Mouse (Mus musculus) forebrain, embryonic 12.5 days (tissue): ENCODE results near the gene St6galnac5. TPM values are rescaled to one million over a fixed set of nuclear protein-coding genes. Genes with fewer than 3 reads are reported as not detected.

Experiments
- ATAC-seq: fragments of 200-750 bp; cut with Nextera tagmentation; 2 replicates; pipeline ENCODE4 v1.8.0; 2017; ENCODE audit warnings: moderate TSS enrichment; ENCODE audit not compliant: low FRiP score
- H3K27ac ChIP-seq: fragments of 300-500 bp; sonication (generic); 2 replicates; pipeline ENCODE4 v1.5.1; 2016; ENCODE audit warnings: mild to moderate bottlenecking
- H3K27me3 ChIP-seq: fragments of 300-500 bp; sonication (generic); 2 replicates; pipeline ENCODE4 v1.6.1; 2016; ENCODE audit warnings: mild to moderate bottlenecking
- H3K36me3 ChIP-seq: fragments of 300-500 bp; sonication (generic); replicated peaks from 2 replicates; pipeline ENCODE4 v1.6.1; 2016; ENCODE audit warnings: mild to moderate bottlenecking
- H3K4me1 ChIP-seq: fragments of 300-500 bp; sonication (generic); 2 replicates; pipeline ENCODE4 v1.6.1; 2016
- H3K4me2 ChIP-seq: fragments of 300-500 bp; sonication (generic); 2 replicates; pipeline ENCODE4 v1.6.1; 2016; ENCODE audit warnings: mild to moderate bottlenecking, moderate library complexity
- H3K4me3 ChIP-seq: fragments of 300-500 bp; sonication (generic); replicated peaks from 2 replicates; pipeline ENCODE4 v1.5.1; 2016; ENCODE audit warnings: mild to moderate bottlenecking
- H3K9ac ChIP-seq: fragments of 300-500 bp; sonication (generic); 2 replicates; pipeline ENCODE4 v1.6.1; 2016; ENCODE audit warnings: mild to moderate bottlenecking
- H3K9me3 ChIP-seq: fragments of 300-500 bp; sonication (generic); 2 replicates; pipeline ENCODE4 v1.6.1; 2016
- WGBS: fragments of 180-500 bp; shearing (Covaris S2); methylation state at CpG from one replicate; pipeline ENCODE4 v1.1.7; 2016; 5-methylcytosine and 5-hydroxymethylcytosine counted together
- polyA plus RNA-seq: library from polyadenylated mRNA; unstranded; fragments of >200 nt; fragmentation: Nextera tagmentation; extraction: Ambion mirVana; gene quantifications from 2 replicates; pipeline ENCODE4 v1.2.1, GENCODE M21; 2016

Gene St6galnac5
- 2.8 and 3.4 TPM in 2 replicates for polyA plus RNA-seq

- peak within 1 kb of the TSS; percentile 47 for H3K4me3 ChIP-seq
- H3K9me3 ChIP-seq, result no peaks in the 10 kb centered on the region
- peaks cover 18% of the 10 kb centered on the region for H3K4me1 ChIP-seq
- ATAC-seq, result peak; percentile 70
- peak within 1 kb of the TSS; percentile 47 for H3K9ac ChIP-seq
- no peak within 1 kb of the TSS for H3K27ac ChIP-seq
- peaks cover 32% of the 10 kb centered on the region for H3K27me3 ChIP-seq
- no peaks in the 10 kb centered on the region for H3K36me3 ChIP-seq
- H3K4me2 ChIP-seq, result peak within 1 kb of the TSS; percentile 70
- 1% methylated on average over 17 of the region's 17 CpGs for WGBS
Observed at GRCm38 (mm10) chr3:152981988-152982387, at the start of gene St6galnac5. Gene St6galnac5 (minus strand): TSS chr3:152982246.

GRCm38 (mm10) chr3:153030756-153031155, 48.7 kb upstream of the St6galnac5 start:
- H3K4me2 ChIP-seq, result no peak overlapping the region
- no peaks in the 10 kb centered on the region for H3K27me3 ChIP-seq
- ATAC-seq, result no peak
- H3K9me3 ChIP-seq, result no peaks in the 10 kb centered on the region
- no peak overlapping the region for H3K27ac ChIP-seq
- H3K36me3 ChIP-seq, result no peaks in the 10 kb centered on the region
- no peak overlapping the region for H3K9ac ChIP-seq
- WGBS, result 96% methylated on average over 5 of the region's 5 CpGs
- no peaks in the 10 kb centered on the region for H3K4me1 ChIP-seq
- no peak overlapping the region for H3K4me3 ChIP-seq

- no peaks in the 10 kb centered on the region for H3K36me3 ChIP-seq
- 82% methylated on average over 11 of the region's 11 CpGs for WGBS
- no peak overlapping the region for H3K9ac ChIP-seq
- no peaks in the 10 kb centered on the region for H3K9me3 ChIP-seq
- no peak for ATAC-seq
- no peak overlapping the region for H3K4me3 ChIP-seq
- H3K27me3 ChIP-seq, result no peaks in the 10 kb centered on the region
- H3K4me2 ChIP-seq, result no peak overlapping the region
- no peaks in the 10 kb centered on the region for H3K4me1 ChIP-seq
- no peak overlapping the region for H3K27ac ChIP-seq
Observed at GRCm38 (mm10) chr3:153024016-153024415, 42.0 kb upstream of the St6galnac5 start.

- Histone ChIP-seq H3K27me3 (no peaks in the 10 kb centered on the region), H3K4me1 (no peaks in the 10 kb centered on the region; the same call in 1 of the 2 replicates), H3K9ac (no peak overlapping the region), H3K27ac (no peak overlapping the region), H3K4me3 (no peak overlapping the region), H3K9me3 (no peaks in the 10 kb centered on the region), H3K4me2 (no peak overlapping the region), H3K36me3 (no peaks in the 10 kb centered on the region)
- ATAC-seq, result no peak
- WGBS, result 74% methylated on average over 10 of the region's 10 CpGs
Observed at GRCm38 (mm10) chr3:153018051-153018450, 36.0 kb upstream of the St6galnac5 start.

- Histone ChIP-seq H3K27me3 (no peaks in the 10 kb centered on the region), H3K27ac (no peak overlapping the region), H3K4me2 (no peak overlapping the region), H3K4me1 (no peaks in the 10 kb centered on the region; the same call in 1 of the 2 replicates), H3K9ac (no peak overlapping the region), H3K9me3 (no peaks in the 10 kb centered on the region), H3K4me3 (no peak overlapping the region), H3K36me3 (no peaks in the 10 kb centered on the region)
- ATAC-seq, result no peak
- WGBS, result 78% methylated on average over 8 of the region's 8 CpGs
Observed at GRCm38 (mm10) chr3:153016355-153016754, 34.3 kb upstream of the St6galnac5 start.

GRCm38 (mm10) chr3:153006893-153007292, 24.8 kb upstream of the St6galnac5 start:
- H3K27me3 ChIP-seq, result no peaks in the 10 kb centered on the region; the same call in 1 of the 2 replicates
- H3K27ac ChIP-seq, result no peak overlapping the region
- WGBS, result 92% methylated on average over 6 of the region's 6 CpGs
- H3K4me1 ChIP-seq, result no peaks in the 10 kb centered on the region
- no peak overlapping the region for H3K4me2 ChIP-seq
- H3K9ac ChIP-seq, result no peak overlapping the region
- no peak for ATAC-seq
- H3K4me3 ChIP-seq, result no peak overlapping the region
- no peaks in the 10 kb centered on the region for H3K9me3 ChIP-seq
- H3K36me3 ChIP-seq, result no peaks in the 10 kb centered on the region

GRCm38 (mm10) chr3:152998901-152999300, 16.9 kb upstream of the St6galnac5 start:
- WGBS, result 57% methylated on average over 5 of the region's 5 CpGs
- H3K4me2 ChIP-seq, result no peak overlapping the region
- H3K27ac ChIP-seq, result no peak overlapping the region
- no peaks in the 10 kb centered on the region for H3K36me3 ChIP-seq
- no peaks in the 10 kb centered on the region; the same call in 1 of the 2 replicates for H3K4me1 ChIP-seq
- no peak overlapping the region for H3K9ac ChIP-seq
- H3K4me3 ChIP-seq, result no peak overlapping the region
- H3K27me3 ChIP-seq, result no peaks in the 10 kb centered on the region
- ATAC-seq, result no peak
- no peaks in the 10 kb centered on the region for H3K9me3 ChIP-seq

GRCm38 (mm10) chr3:152998106-152998505, 16.1 kb upstream of the St6galnac5 start:
- Histone ChIP-seq H3K4me3 (no peak overlapping the region), H3K9ac (no peak overlapping the region), H3K27ac (no peak overlapping the region), H3K4me1 (no peaks in the 10 kb centered on the region; the same call in 1 of the 2 replicates), H3K9me3 (no peaks in the 10 kb centered on the region), H3K27me3 (no peaks in the 10 kb centered on the region), H3K4me2 (no peak overlapping the region), H3K36me3 (no peaks in the 10 kb centered on the region)
- 53% methylated on average over 5 of the region's 5 CpGs for WGBS
- no peak for ATAC-seq

- Histone ChIP-seq H3K9me3 (no peaks in the 10 kb centered on the region), H3K4me1 (no peaks in the 10 kb centered on the region), H3K4me3 (no peak overlapping the region), H3K36me3 (no peaks in the 10 kb centered on the region), H3K4me2 (no peak overlapping the region), H3K27me3 (no peaks in the 10 kb centered on the region), H3K9ac (no peak overlapping the region), H3K27ac (no peak overlapping the region)
- no peak for ATAC-seq
- WGBS, result 74% methylated on average over 5 of the region's 5 CpGs
Observed at GRCm38 (mm10) chr3:152993608-152994007, 11.6 kb upstream of the St6galnac5 start.

GRCm38 (mm10) chr3:152990787-152991186, 8.7 kb upstream of the St6galnac5 start:
- no peaks in the 10 kb centered on the region for H3K4me1 ChIP-seq
- WGBS, result 91% methylated on average over 2 of the region's 2 CpGs
- no peaks in the 10 kb centered on the region for H3K9me3 ChIP-seq
- no peak overlapping the region for H3K9ac ChIP-seq
- ATAC-seq, result no peak
- H3K36me3 ChIP-seq, result no peaks in the 10 kb centered on the region
- H3K4me3 ChIP-seq, result no peak overlapping the region
- H3K4me2 ChIP-seq, result no peak overlapping the region
- H3K27me3 ChIP-seq, result no peaks in the 10 kb centered on the region
- no peak overlapping the region for H3K27ac ChIP-seq

GRCm38 (mm10) chr3:152980978-152981974, 770 bp downstream of the St6galnac5 start:
- Histone ChIP-seq H3K9ac (peak overlapping the region; percentile 47), H3K27me3 (peaks cover 32% of the 10 kb centered on the region), H3K4me2 (peak overlapping the region; percentile 70), H3K4me3 (peak overlapping the region; percentile 47), H3K9me3 (no peaks in the 10 kb centered on the region), H3K27ac (no peak overlapping the region), H3K4me1 (peaks cover 18% of the 10 kb centered on the region), H3K36me3 (no peaks in the 10 kb centered on the region)
- peak; percentile 74 for ATAC-seq
- 1% methylated on average over 47 of the region's 47 CpGs for WGBS

- WGBS, result 11% methylated on average over 5 of the region's 6 CpGs
- no peak overlapping the region for H3K27ac ChIP-seq
- H3K9ac ChIP-seq, result peak overlapping the region; percentile 47
- peak overlapping the region; percentile 47 for H3K4me3 ChIP-seq
- no peaks in the 10 kb centered on the region for H3K36me3 ChIP-seq
- H3K4me2 ChIP-seq, result peak overlapping the region; percentile 70
- H3K4me1 ChIP-seq, result peaks cover 18% of the 10 kb centered on the region
- H3K9me3 ChIP-seq, result no peaks in the 10 kb centered on the region
- peaks cover 32% of the 10 kb centered on the region for H3K27me3 ChIP-seq
- ATAC-seq, result no peak
Observed at GRCm38 (mm10) chr3:152980431-152980830, 1.6 kb downstream of the St6galnac5 start.
